Mouse (Mus musculus): Measurements from ENCODE around the gene Hoxd9. TPM values are rescaled to one million over a fixed set of nuclear protein-coding genes. Genes with fewer than 3 reads are reported as not detected.

Gene Hoxd9
- total and polyA plus RNA-seq, 3 experiments, result not detected

GRCm38 (mm10) chr2:74739476-74739800 is 41.9 kb downstream of the Hoxd9 start:
- Histone ChIP-seq H3K4me3 (ENCODE audit: control insufficient read depth in 1 of 2, insufficient read depth in 1 of 2, low read depth in 2 of 2, low read length in 2 of 2) (no peak overlapping the region), H3K27ac (ENCODE audit: control insufficient read depth, low read depth, low read length) (no peak overlapping the region), H3K4me1 (ENCODE audit: control insufficient read depth in 1 of 2, insufficient read depth in 2 of 2, low read length in 2 of 2) (no peaks in the 10 kb centered on the region), H3K9me3 (replicated peaks; ENCODE audit: insufficient read depth, low read length) (no peaks in the 10 kb centered on the region), H3K9ac (ENCODE audit: control insufficient read depth, low read depth, low read length, poor library complexity, severe bottlenecking) (no peak overlapping the region), H3K79me2 (ENCODE audit: control insufficient read depth, insufficient read depth, low read length, poor library complexity) (no peaks in the 10 kb centered on the region), H3K36me3 (ENCODE audit: control insufficient read depth in 1 of 2, insufficient read depth in 2 of 2, low read length in 2 of 2) (no peaks in the 10 kb centered on the region), H3K27me3 (ENCODE audit: control insufficient read depth in 1 of 2, insufficient read depth in 2 of 2, low read length in 2 of 2) (peaks cover 0 to 2% of the 10 kb centered on the region in 2 experiments; a peak in 3 of 4 replicates)
- no peak for DNase-seq (ENCODE audit: low read depth, low spot score)
- TF ChIP-seq POLR2AphosphoS5 (IDR thresholded peaks at IDR 0.05; ENCODE audit: borderline replicate concordance, low read depth, low read length), result no peak
- no peak for TF ChIP-seq POLR2A (IDR thresholded peaks at IDR 0.05; ENCODE audit: control insufficient read depth in 1 of 2, insufficient read depth in 1 of 2, low read depth in 1 of 2, low read length in 2 of 2, poor library complexity in 1 of 2)
- TF ChIP-seq ZKSCAN1 (IDR thresholded peaks at IDR 0.05; ENCODE audit: low read depth, low read length), result no peak
- TF ChIP-seq JUND (IDR thresholded peaks at IDR 0.05; ENCODE audit: low read depth, low read length), result no peak
- TF ChIP-seq CHD1 (IDR thresholded peaks at IDR 0.05; ENCODE audit: low read depth, low read length), result no peak
- TF ChIP-seq USF1 (IDR thresholded peaks at IDR 0.05; ENCODE audit: low read depth, low read length), result no peak

- H3K27me3 ChIP-seq (ENCODE audit: control insufficient read depth in 1 of 2, insufficient read depth in 2 of 2, low read length in 2 of 2), result peaks cover 0 to 2% of the 10 kb centered on the region in 2 experiments; a peak in 3 of 4 replicates
- H3K79me2 ChIP-seq (ENCODE audit: control insufficient read depth, insufficient read depth, low read length, poor library complexity), result no peaks in the 10 kb centered on the region
- no peaks in the 10 kb centered on the region for H3K9me3 ChIP-seq (replicated peaks; ENCODE audit: insufficient read depth, low read length)
- H3K4me3 ChIP-seq (ENCODE audit: control insufficient read depth in 1 of 2, insufficient read depth in 1 of 2, low read depth in 2 of 2, low read length in 2 of 2), result no peak overlapping the region
- DNase-seq (ENCODE audit: low read depth, low spot score), result no peak
- TF ChIP-seq CHD1 (IDR thresholded peaks at IDR 0.05; ENCODE audit: low read depth, low read length) (no peak), EP300 (IDR thresholded peaks at IDR 0.05; ENCODE audit: low read depth in 1 of 2, low read length in 2 of 2) (no peak), USF1 (IDR thresholded peaks at IDR 0.05; ENCODE audit: low read depth, low read length) (no peak), POLR2AphosphoS5 (IDR thresholded peaks at IDR 0.05; ENCODE audit: borderline replicate concordance, low read depth, low read length) (no peak), POLR2A (IDR thresholded peaks at IDR 0.05; ENCODE audit: control insufficient read depth in 1 of 2, insufficient read depth in 1 of 2, low read depth in 1 of 2, low read length in 2 of 2, poor library complexity in 1 of 2) (no peak), ELF1 (IDR thresholded peaks at IDR 0.05; ENCODE audit: low read depth, low read length) (no peak), CHD2 (IDR thresholded peaks at IDR 0.05; ENCODE audit: low read length) (no peak), TBP (IDR thresholded peaks at IDR 0.05; ENCODE audit: low read depth, low read length) (no peak), KAT2A (conservative IDR thresholded peaks at IDR 0.05; ENCODE audit: low read depth, low read length) (no peak), MAZ (IDR thresholded peaks at IDR 0.05; ENCODE audit: low read depth, low read length) (no peak), RAD21 (IDR thresholded peaks at IDR 0.05; ENCODE audit: low read depth, low read length) (no peak), GATA1 (IDR thresholded peaks at IDR 0.05; ENCODE audit: low read depth, low read length) (no peak), HCFC1 (IDR thresholded peaks at IDR 0.05; ENCODE audit: low read depth, low read length) (no peak), UBTF (IDR thresholded peaks at IDR 0.05; ENCODE audit: borderline replicate concordance, insufficient read depth, low read depth, low read length) (no peak)
- H3K4me1 ChIP-seq (ENCODE audit: control insufficient read depth in 1 of 2, insufficient read depth in 2 of 2, low read length in 2 of 2), result no peaks in the 10 kb centered on the region
- H3K36me3 ChIP-seq (ENCODE audit: control insufficient read depth in 1 of 2, insufficient read depth in 2 of 2, low read length in 2 of 2), result no peaks in the 10 kb centered on the region
- H3K27ac ChIP-seq (ENCODE audit: control insufficient read depth, low read depth, low read length), result no peak overlapping the region
- no peak overlapping the region for H3K9ac ChIP-seq (ENCODE audit: control insufficient read depth, low read depth, low read length, poor library complexity, severe bottlenecking)
Observed at GRCm38 (mm10) chr2:74739869-74740268, 42.3 kb downstream of the Hoxd9 start.
